Mouse (Mus musculus): ENCODE results near the gene Adam10. TPM values are rescaled to one million over a fixed set of nuclear protein-coding genes. Genes with fewer than 3 reads are reported as not detected.
A peak's percentile ranks its signal among the peaks of the same experiment; 100 is the strongest.

The Adam10 gene
- polyA plus RNA-seq, 1 experiment from 2014 or later = 73.6 TPM

DNA sequence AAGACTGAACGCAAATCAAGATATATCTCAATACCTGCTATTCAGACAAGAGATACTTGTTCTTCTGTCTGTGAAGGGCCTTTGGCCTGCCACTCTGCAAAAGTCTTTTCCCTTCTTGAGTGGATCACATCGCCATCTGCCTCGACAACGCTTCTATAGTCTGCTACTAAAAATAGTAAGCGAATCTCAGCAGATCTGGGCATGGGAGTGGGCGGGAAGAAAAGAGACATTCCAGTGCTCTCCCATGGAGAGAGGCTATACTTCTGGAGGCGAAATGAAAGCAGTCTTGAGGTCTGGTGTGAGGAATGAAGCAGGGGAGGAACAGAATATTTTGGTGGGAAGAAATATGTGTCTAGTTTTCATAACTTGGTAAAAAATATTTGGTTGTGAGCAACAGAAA, 109.9 kb downstream of the Adam10 start:
- Histone ChIP-seq H3K36me3 (peaks cover 15% of the 10 kb centered on the region), H3K4me3 (replicated peaks) (no peak overlapping the region), H3K27ac (no peak overlapping the region), H3K27me3 (no peaks in the 10 kb centered on the region), H3K9me3 (replicated peaks) (no peaks in the 10 kb centered on the region), H3K9ac (no peak overlapping the region), H3K4me2 (no peak overlapping the region), H3K4me1 (replicated peaks) (no peaks in the 10 kb centered on the region)
- DNase-seq (no peak), ATAC-seq (ENCODE audit: low read depth) (no peak)
- WGBS (ENCODE audit: insufficient replicate concordance) = 79% methylated on average over 7 of the region's 7 CpGs

DNA sequence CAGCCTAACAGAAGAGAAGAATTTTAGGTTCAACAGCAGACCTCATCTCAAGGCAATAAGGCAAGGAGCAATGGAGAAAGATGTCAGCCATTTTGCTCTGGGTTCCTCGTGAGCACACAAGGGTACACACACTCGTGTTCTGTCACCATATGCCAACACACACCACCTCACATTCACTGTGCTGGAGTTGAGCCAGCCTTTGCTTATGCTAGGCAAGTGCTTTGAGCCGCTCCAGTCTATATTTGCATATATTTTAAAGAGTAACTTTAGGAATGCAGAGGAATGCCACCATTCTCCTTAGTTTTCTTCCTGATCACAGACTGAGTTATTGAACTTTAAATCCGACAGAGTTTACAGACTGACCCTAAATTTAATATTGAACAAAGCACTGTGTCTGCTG, 111.8 kb downstream of the Adam10 start:
- Histone ChIP-seq H3K9me3 (replicated peaks) (no peaks in the 10 kb centered on the region), H3K9ac (no peak overlapping the region), H3K4me3 (replicated peaks) (no peak overlapping the region), H3K27me3 (no peaks in the 10 kb centered on the region), H3K27ac (no peak overlapping the region; the same call in 1 of the 2 replicates), H3K4me2 (no peak overlapping the region), H3K36me3 (0 out of 2 replicates have a peak, but pooled peaks cover under 1% of the 10 kb centered on the region), H3K4me1 (replicated peaks) (peaks cover 5% of the 10 kb centered on the region)
- 76% methylated on average over 4 of the region's 4 CpGs for WGBS (ENCODE audit: insufficient replicate concordance)
- DNase-seq (no peak), ATAC-seq (ENCODE audit: low read depth) (no peak)

DNA sequence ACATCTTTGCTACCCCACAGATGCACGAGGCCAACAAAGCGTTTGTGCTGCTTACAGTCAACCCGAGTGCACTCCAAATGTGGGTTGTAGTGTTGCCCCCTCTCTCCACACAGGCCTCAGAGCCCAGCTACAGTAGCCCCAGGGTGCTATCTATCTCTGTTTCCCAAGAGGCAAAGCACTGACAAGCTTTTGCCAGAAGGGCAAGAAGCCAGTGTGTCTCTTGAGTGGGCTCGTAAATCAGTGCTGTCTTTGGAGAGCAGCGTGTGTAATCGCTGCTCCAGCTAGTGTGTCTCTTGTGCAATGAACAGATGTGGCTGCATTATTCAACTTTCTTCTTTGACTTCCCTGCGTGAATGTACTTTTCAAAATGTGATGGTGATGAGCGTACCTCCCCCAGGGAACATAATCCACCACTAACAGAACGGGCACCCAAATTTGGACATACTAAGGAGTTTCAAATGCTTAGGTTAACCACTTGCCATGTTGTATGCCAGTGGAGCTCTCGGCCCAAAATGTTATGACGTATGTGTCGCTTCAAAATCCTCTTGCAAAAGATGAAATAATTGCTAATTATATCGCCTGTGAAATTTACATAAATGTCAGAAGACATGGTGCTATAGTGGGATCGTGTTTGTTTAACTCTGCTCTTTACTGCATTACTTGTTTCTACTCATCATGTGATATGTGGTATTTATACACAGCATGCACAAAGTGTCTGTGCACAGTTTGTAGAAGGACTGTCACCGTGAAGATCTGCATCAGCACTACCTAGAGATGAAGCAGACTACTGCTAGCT, 116.0 kb downstream of the Adam10 start:
- H3K4me2 ChIP-seq = no peak overlapping the region
- H3K4me1 ChIP-seq (replicated peaks) = peaks cover 13% of the 10 kb centered on the region
- H3K36me3 ChIP-seq = no peaks in the 10 kb centered on the region
- ATAC-seq (ENCODE audit: low read depth) (0 out of 2 replicates have a peak, but pooled peaks have one; percentile 5), DNase-seq (no peak)
- no peaks in the 10 kb centered on the region for H3K27me3 ChIP-seq
- no peaks in the 10 kb centered on the region for H3K9me3 ChIP-seq (replicated peaks)
- no peak overlapping the region for H3K9ac ChIP-seq
- no peak overlapping the region for H3K27ac ChIP-seq
- 84% methylated on average over 15 of the region's 15 CpGs for WGBS (ENCODE audit: insufficient replicate concordance)
- H3K4me3 ChIP-seq (replicated peaks) = no peak overlapping the region

DNA sequence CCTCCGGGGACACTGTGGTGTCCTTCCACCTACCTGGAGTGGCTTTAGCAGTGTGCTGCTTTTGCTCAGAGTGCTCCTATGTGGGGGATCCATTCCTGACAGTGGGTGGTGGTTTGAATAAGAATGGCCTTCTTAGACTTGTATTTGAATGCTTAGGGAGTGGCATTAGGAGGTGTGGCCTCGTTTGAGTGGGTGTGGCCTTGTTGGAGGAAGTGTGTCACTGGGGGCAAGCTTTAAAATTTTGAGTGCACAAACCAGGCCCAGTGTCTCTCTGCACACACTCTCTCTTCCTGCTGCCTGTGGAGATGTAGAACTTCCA, 116.6 kb downstream of the Adam10 start:
- Histone ChIP-seq H3K9ac (no peak overlapping the region), H3K27ac (no peak overlapping the region), H3K4me2 (no peak overlapping the region), H3K27me3 (no peaks in the 10 kb centered on the region), H3K9me3 (replicated peaks) (no peaks in the 10 kb centered on the region), H3K36me3 (no peaks in the 10 kb centered on the region), H3K4me1 (replicated peaks) (peaks cover 14% of the 10 kb centered on the region), H3K4me3 (replicated peaks) (no peak overlapping the region)
- ATAC-seq (ENCODE audit: low read depth) (no peak), DNase-seq (no peak)
- WGBS (ENCODE audit: insufficient replicate concordance) = 51% methylated on average over 2 of the region's 2 CpGs

DNA sequence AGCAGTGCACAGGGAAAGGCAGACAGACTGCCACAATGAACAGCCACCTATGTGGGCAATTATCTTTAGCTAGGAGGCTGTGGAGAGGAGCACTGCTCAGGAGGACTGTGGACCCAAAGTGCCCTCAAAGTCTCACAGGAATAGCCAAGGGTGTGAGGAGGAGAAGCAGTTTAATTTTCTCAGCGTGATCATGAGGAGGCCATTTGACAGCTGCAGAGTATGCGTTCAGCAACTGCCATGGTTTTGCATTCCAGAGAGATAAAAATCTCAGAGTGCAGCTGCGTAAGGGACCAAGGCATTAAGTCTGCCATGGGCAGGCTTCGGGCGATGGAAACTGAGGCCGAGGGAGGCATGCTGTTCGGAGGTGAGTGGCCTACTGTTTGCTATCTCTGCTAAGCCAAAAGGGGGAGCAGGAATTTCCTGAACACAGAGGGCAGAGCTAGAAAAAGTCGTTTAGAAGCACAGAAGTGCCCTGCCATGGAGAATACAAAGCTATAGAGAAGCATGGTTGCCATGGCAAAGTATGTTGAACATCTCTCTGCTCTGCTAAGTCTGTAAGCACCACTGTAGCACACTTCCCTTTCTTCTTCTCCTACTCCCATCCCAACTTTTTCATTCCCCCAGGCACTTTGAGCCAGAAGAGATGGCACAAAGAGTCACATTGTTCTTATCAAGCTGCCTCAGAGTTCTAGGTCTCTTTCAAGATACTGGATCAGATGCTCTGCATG, 122.0 kb downstream of the Adam10 start:
- Histone ChIP-seq H3K4me3 (replicated peaks) (no peak overlapping the region), H3K36me3 (no peaks in the 10 kb centered on the region), H3K27me3 (no peaks in the 10 kb centered on the region), H3K4me2 (no peak overlapping the region), H3K9me3 (replicated peaks) (no peaks in the 10 kb centered on the region), H3K9ac (no peak overlapping the region), H3K27ac (no peak overlapping the region), H3K4me1 (replicated peaks) (peaks cover 20% of the 10 kb centered on the region)
- ATAC-seq (ENCODE audit: low read depth) (no peak), DNase-seq (no peak)
- WGBS (ENCODE audit: insufficient replicate concordance) = 54% methylated on average over 8 of the region's 8 CpGs

DNA sequence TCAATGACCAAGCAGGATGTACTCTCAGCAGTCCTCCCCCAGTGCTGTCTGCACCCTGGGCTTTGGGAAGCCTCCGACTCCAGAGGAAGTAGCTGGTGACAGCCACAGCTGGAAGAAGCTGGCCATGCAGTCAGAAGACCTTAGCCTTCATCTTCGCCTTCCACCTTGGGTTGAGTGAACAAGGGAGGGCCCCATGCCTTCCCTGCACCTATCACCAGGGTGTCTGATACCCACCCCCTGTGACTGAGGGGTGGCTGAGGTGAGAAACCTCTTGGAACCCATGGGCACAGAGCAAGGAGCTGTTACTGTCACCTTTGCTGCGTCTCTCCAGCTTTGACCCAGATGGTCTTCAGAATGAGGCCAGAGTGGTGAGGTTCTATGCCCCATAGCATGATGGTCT, 123.0 kb downstream of the Adam10 start:
- no peak for DNase-seq
- Histone ChIP-seq H3K27me3 (no peaks in the 10 kb centered on the region), H3K4me1 (replicated peaks) (peaks cover 14% of the 10 kb centered on the region), H3K4me3 (replicated peaks) (no peak overlapping the region), H3K4me2 (no peak overlapping the region), H3K9me3 (replicated peaks) (no peaks in the 10 kb centered on the region), H3K27ac (0 out of 2 replicates have a peak overlapping the region, but pooled peaks have one; percentile 14), H3K36me3 (no peaks in the 10 kb centered on the region), H3K9ac (no peak overlapping the region)
- WGBS (ENCODE audit: insufficient replicate concordance) = 58% methylated on average over 3 of the region's 3 CpGs
- no peak for ATAC-seq (ENCODE audit: low read depth)

DNA sequence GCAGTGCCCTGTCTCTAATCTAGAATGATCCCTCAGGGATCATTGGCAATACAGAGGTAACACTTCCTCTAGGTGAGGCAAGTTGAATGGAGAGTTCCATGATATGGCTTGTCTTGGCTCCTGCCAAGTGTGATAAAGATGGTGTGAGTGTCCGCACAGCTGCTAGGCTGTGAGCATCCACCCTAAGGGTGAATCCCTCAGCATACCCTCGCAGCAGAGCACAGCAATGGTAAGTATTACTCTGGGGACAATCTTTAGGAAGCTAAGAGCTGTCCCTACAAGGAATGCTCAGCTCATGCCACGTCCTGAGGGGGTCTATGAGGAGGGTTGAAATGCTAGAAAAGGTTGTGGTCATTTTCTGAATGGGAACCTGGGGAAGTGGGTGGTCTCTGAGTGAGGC, 124.0 kb downstream of the Adam10 start:
- DNase-seq (no peak), ATAC-seq (ENCODE audit: low read depth) (no peak)
- Histone ChIP-seq H3K4me2 (no peak overlapping the region), H3K9me3 (replicated peaks) (no peaks in the 10 kb centered on the region), H3K4me3 (replicated peaks) (no peak overlapping the region), H3K27me3 (no peaks in the 10 kb centered on the region), H3K27ac (no peak overlapping the region), H3K36me3 (0 out of 2 replicates have a peak, but pooled peaks cover 2% of the 10 kb centered on the region), H3K4me1 (replicated peaks) (peaks cover 14% of the 10 kb centered on the region), H3K9ac (no peak overlapping the region)
- WGBS (ENCODE audit: insufficient replicate concordance) = 61% methylated on average over 3 of the region's 3 CpGs

DNA sequence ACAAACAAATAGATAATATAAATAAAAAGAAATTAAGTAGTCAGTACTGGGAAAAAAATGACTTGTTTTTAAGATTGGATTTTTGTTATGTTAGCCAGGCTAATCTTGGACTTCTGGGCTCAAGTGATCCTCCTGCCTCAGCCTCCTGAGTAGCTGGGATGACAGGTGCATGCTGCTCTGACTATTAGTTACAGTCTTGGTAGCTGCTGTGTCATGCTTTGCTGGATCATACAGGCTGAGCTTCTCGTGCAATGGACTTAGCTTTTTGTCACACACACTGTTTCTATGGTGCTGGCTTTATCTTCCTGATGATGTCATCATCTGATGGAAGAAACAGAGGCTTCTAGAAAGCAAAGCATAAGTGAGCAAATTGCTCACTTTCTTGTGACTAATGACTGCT, 127.3 kb downstream of the Adam10 start:
- Histone ChIP-seq H3K9me3 (replicated peaks) (no peaks in the 10 kb centered on the region), H3K4me2 (no peak overlapping the region), H3K4me1 (replicated peaks) (peaks cover 13% of the 10 kb centered on the region), H3K27me3 (no peaks in the 10 kb centered on the region), H3K9ac (no peak overlapping the region), H3K27ac (no peak overlapping the region), H3K36me3 (0 out of 2 replicates have a peak, but pooled peaks cover 2% of the 10 kb centered on the region), H3K4me3 (replicated peaks) (no peak overlapping the region)
- DNase-seq (no peak), ATAC-seq (ENCODE audit: low read depth) (no peak)
- WGBS (ENCODE audit: insufficient replicate concordance) = 33% methylated on average over 1 of the region's 1 CpGs

DNA sequence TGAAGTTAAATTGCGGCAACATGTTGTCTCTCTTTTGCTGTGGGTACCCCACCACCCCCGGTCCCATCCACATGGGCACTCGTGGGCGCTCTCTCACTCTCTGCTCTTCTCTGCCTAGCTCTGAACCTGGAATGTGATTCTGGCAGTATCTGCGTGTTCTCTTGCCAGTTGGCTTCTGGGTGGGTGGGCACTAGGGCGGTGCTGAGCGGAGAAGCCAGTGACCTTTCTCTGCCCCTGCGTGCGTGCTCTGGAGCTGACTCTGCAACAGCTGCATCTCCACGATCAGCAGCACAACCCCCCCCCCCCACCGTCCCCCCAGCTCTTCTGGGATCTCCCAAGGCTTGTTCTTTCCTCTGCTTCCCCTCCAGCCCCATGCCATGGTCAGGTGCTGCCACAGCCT, 128.9 kb downstream of the Adam10 start:
- H3K27me3 ChIP-seq = no peaks in the 10 kb centered on the region
- H3K27ac ChIP-seq = no peak overlapping the region
- H3K4me3 ChIP-seq (replicated peaks) = no peak overlapping the region
- 72% methylated on average over 11 of the region's 11 CpGs for WGBS (ENCODE audit: insufficient replicate concordance)
- ATAC-seq (ENCODE audit: low read depth) (no peak), DNase-seq (no peak)
- H3K9ac ChIP-seq = no peak overlapping the region
- 0 out of 2 replicates have a peak, but pooled peaks cover 2% of the 10 kb centered on the region for H3K36me3 ChIP-seq
- peaks cover 22% of the 10 kb centered on the region for H3K4me1 ChIP-seq (replicated peaks)
- H3K4me2 ChIP-seq = no peak overlapping the region
- no peaks in the 10 kb centered on the region for H3K9me3 ChIP-seq (replicated peaks)

DNA sequence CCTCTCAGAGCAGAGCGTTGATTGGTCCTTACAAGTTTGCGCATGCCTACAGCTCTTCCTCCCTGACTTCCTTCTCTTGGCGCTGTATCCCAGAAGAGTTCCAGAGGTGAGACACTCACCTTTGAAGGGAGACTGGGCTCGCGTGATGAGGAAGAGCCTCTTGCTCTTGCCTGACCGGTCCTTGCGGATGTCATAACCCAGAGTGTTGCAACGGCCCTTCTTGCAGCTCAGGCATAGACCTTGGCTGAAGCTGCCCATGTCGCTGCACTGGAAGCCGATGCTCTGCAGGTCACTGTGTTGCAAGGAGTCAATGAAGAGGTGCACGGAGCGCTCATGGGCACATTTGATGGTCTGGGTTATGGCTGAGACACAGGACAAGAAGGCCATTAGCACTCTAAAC, 133.8 kb downstream of the Adam10 start:
- Histone ChIP-seq H3K36me3 (0 out of 2 replicates have a peak, but pooled peaks cover 1% of the 10 kb centered on the region), H3K4me3 (replicated peaks) (no peak overlapping the region), H3K27me3 (no peaks in the 10 kb centered on the region), H3K4me1 (replicated peaks) (peaks cover 34% of the 10 kb centered on the region), H3K4me2 (no peak overlapping the region), H3K27ac (no peak overlapping the region), H3K9ac (no peak overlapping the region), H3K9me3 (replicated peaks) (no peaks in the 10 kb centered on the region)
- WGBS (ENCODE audit: insufficient replicate concordance) = 86% methylated on average over 12 of the region's 12 CpGs
- ATAC-seq (ENCODE audit: low read depth) (peak; percentile 38; the same call in 1 of the 2 replicates), DNase-seq (no peak)

DNA sequence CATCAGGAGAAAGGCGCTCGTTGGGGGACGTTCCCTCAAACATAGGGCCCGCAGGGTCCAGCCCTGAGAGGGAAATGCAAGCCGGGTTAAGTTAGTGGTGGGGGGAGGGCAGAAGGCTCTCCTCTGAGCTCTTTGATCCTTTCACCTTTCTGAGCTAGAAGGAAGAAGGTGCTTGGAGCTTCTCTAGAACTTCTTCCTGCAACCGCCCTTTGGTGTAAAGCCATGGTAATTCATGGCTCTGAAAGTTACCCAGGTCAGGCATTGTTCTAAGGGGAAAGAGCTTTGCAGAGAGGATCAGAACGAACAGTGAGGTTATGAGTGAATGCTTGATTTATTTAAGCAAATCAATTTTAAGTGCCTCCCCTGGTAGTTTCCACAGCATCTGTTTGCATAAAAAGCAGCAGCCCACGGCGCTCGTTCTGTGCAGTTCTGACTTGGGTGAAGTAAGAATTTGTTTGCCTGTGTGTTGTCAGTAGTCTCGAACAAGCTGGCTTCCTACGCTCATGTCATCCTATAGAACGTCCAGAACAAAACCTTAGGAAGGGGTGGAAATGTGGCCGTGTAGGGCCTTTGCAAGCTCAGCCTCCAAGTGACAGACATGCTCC, 138.0 kb downstream of the Adam10 start:
- H3K27ac ChIP-seq = 0 out of 2 replicates have a peak overlapping the region, but pooled peaks have one; percentile 11
- no peaks in the 10 kb centered on the region for H3K36me3 ChIP-seq
- H3K4me3 ChIP-seq (replicated peaks) = no peak overlapping the region
- 77% methylated on average over 14 of the region's 14 CpGs for WGBS (ENCODE audit: insufficient replicate concordance)
- peaks cover 29% of the 10 kb centered on the region for H3K4me1 ChIP-seq (replicated peaks)
- H3K9ac ChIP-seq = no peak overlapping the region
- ATAC-seq (ENCODE audit: low read depth) = no peak
- no peak overlapping the region for H3K4me2 ChIP-seq
- H3K27me3 ChIP-seq = no peaks in the 10 kb centered on the region
- no peak for DNase-seq
- no peaks in the 10 kb centered on the region for H3K9me3 ChIP-seq (replicated peaks)
